Mouse (Mus musculus) heart, adult 2 months (tissue): ENCODE results near the gene Gm10775. TPM values are rescaled to one million over a fixed set of nuclear protein-coding genes. Genes with fewer than 3 reads are reported as not detected.

Experiments used
- DNase-seq, 2 experiments: peaks; one replicate each; pipeline ENCODE4 v3.0.0; 2021
- H3K27ac ChIP-seq: fragments of 200-600 bp; 2 replicates; pipeline ENCODE4 v1.8.1; 2022
- H3K27me3 ChIP-seq: fragments of 200-500 bp; 2 replicates; pipeline ENCODE4 v1.6.1; 2012; ENCODE audit warnings: mild to moderate bottlenecking, low read length, inconsistent platforms, mixed read lengths; ENCODE audit not compliant: control insufficient read depth, insufficient read depth
- H3K36me3 ChIP-seq: fragments of 200-500 bp; 2 replicates; pipeline ENCODE4 v1.6.1; 2012; ENCODE audit warnings: low read length, inconsistent platforms; ENCODE audit not compliant: control insufficient read depth, insufficient read depth
- H3K4me1 ChIP-seq: fragments of 200-500 bp; 2 replicates; pipeline ENCODE4 v1.6.1; 2011; ENCODE audit warnings: low read length; ENCODE audit not compliant: control insufficient read depth, insufficient read depth
- H3K4me3 ChIP-seq: fragments of 200-600 bp; 2 replicates; pipeline ENCODE4 v1.8.1; 2022
- H3K79me2 ChIP-seq: fragments of 200-500 bp; replicated peaks from 2 replicates; pipeline ENCODE4 v1.6.1; 2012; ENCODE audit warnings: mild to moderate bottlenecking, inconsistent platforms, low read length, moderate library complexity, mixed read lengths; ENCODE audit not compliant: control insufficient read depth, insufficient read depth
- H3K9ac ChIP-seq: fragments of 200-500 bp; 2 replicates; pipeline ENCODE4 v1.6.1; 2012; ENCODE audit warnings: low read depth, mild to moderate bottlenecking, control low read depth, inconsistent platforms, low read length, mixed read lengths
- CTCF ChIP-seq: fragments of 200-600 bp; IDR thresholded peaks from 2 replicates; pipeline ENCODE4 v1.8.1; 2022; ENCODE audit warnings: antibody characterized with exemption, mild to moderate bottlenecking, moderate library complexity
- EP300 ChIP-seq: fragments of 200-500 bp; IDR thresholded peaks from 2 replicates; pipeline ENCODE4 v1.6.1; 2011; ENCODE audit warnings: low read depth, low read length, control low read depth; ENCODE audit not compliant: insufficient read depth
- POLR2A ChIP-seq: fragments of 200-500 bp; IDR thresholded peaks from 2 replicates; pipeline ENCODE4 v1.6.1; 2011; ENCODE audit warnings: mild to moderate bottlenecking, low read depth, low read length, control low read depth; ENCODE audit not compliant: insufficient read depth
- WGBS: fragments of 180-500 bp; shearing (Covaris S2); methylation state at CpG from one replicate; pipeline ENCODE4 v1.1.7; 2018; 5-methylcytosine and 5-hydroxymethylcytosine counted together
- intact Hi-C: fragments of 180-260 bp; cut with DNase I; formaldehyde crosslinking; loops from one replicate; pipeline ENCODE4 v1.15.1; 2025
- polyA plus RNA-seq: library from polyadenylated mRNA; depleted of rRNA; stranded (reverse); fragments of >200 nt; gene quantifications from 2 replicates; pipeline ENCODE4 v1.2.3, GENCODE M21; 2012
- total RNA-seq, 2 experiments: library from RNA; stranded (reverse); gene quantifications; 2 replicates each; pipeline ENCODE4 v1.2.3; 2021

The Gm10775 gene
- total and polyA plus RNA-seq, 3 experiments = not detected

DNA sequence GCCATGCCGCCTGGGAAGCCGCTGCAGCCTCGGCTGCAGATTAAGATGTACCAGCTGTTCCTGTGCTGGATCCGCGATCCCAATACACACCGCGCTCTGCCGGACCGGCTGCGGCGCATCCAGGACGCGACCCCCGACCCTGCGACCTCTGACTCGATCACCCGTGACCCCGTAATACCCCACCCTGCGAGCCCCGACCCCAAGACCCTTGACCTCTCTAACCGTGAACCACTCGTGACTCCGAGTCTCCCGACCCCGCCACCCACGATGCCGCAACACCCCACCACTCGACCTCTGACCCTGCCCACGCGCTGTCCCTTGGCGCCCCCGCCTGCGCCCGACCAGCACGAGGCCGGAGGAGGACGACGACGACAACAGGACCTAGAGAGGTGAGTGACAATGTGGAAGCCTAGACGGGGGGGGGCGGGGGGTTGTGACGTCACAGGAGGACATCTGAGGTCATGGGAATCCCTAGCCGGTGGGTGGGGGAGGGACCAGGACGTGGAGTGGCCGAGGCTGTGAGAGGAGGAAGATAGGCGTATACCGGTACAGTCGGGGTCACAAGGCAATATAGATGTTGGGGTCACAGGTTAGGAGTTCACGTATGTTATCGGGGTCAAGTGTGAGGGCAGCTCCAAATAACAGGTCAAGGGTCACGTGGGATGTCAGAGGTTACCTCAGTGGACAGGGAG, 17.6 kb upstream of the Gm10775 start:
- TF ChIP-seq EP300 = no peak
- H3K36me3 ChIP-seq = no peaks in the 10 kb centered on the region
- no peaks in the 10 kb centered on the region for H3K79me2 ChIP-seq
- intact Hi-C loops = loop anchor here (1.0 to 10.0 kb wide), 3 partner anchors 37 to 797 kb away; partner anchors contain the start of genes Mfsd14b and Zfp369
- H3K27me3 ChIP-seq = no peaks in the 10 kb centered on the region
- H3K4me3 ChIP-seq = peak overlapping the region; percentile 78
- H3K27ac ChIP-seq = peak overlapping the region; percentile 94
- DNase-seq = no peak
- H3K9ac ChIP-seq = peak overlapping the region; percentile 69
- H3K4me1 ChIP-seq = peaks cover 2% of the 10 kb centered on the region; the same call in 1 of the 2 replicates
- WGBS = 1% methylated on average over 51 of the region's 51 CpGs

DNA sequence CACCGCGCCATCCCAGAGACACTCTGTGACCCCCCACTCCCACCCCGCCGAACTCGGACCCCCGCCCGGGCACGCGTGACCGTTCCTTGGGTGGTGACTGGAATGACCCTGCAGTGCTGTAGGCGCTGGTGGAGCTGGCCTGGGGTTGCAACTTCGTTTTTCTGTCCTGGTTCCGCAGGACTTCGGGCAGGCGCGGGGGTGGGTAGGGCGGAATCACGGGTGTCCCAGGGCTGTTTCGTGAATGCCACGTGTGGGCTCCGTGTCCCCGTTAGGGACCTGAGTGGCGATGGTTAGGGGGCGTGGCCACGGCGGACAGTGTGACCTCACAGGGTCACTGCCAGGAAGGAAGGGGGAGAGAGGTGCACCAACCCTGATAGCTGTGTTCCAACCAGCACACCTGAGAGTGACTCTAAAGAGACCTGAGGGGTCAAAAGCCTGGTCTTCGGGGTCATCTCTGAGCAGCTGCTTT, 17.0 kb upstream of the Gm10775 start:
- no peak for DNase-seq
- peak overlapping the region; percentile 78 for H3K4me3 ChIP-seq
- H3K36me3 ChIP-seq = no peaks in the 10 kb centered on the region
- intact Hi-C loops = loop anchor here (10.0 kb wide), 1 partner anchor 798 kb away; no protein-coding TSS in a partner anchor
- no peak overlapping the region; the same call in 1 of the 2 replicates for H3K9ac ChIP-seq
- no peak for TF ChIP-seq POLR2A
- no peak for TF ChIP-seq EP300
- no peak for TF ChIP-seq CTCF
- H3K79me2 ChIP-seq = no peaks in the 10 kb centered on the region
- 24% methylated on average over 27 of the region's 27 CpGs for WGBS
- H3K27me3 ChIP-seq = no peaks in the 10 kb centered on the region
- peaks cover 2% of the 10 kb centered on the region; the same call in 1 of the 2 replicates for H3K4me1 ChIP-seq
- H3K27ac ChIP-seq = no peak overlapping the region

GRCm38 (mm10) chr13:65243273-65243672, 16.1 kb upstream of the Gm10775 start:
- Histone ChIP-seq H3K36me3 (no peaks in the 10 kb centered on the region), H3K9ac (no peak overlapping the region), H3K4me3 (no peak overlapping the region), H3K79me2 (no peaks in the 10 kb centered on the region), H3K27me3 (no peaks in the 10 kb centered on the region), H3K4me1 (peaks cover 2% of the 10 kb centered on the region; the same call in 1 of the 2 replicates), H3K27ac (no peak overlapping the region)
- WGBS = 93% methylated on average over 4 of the region's 4 CpGs
- TF ChIP-seq CTCF = peak; percentile 54
- no peak for TF ChIP-seq EP300
- intact Hi-C loops = loop anchor here (10.0 kb wide), 1 partner anchor 798 kb away; no protein-coding TSS in a partner anchor
- no peak for DNase-seq

GRCm38 (mm10) chr13:65258175-65258954, 974 bp upstream of the Gm10775 start:
- Histone ChIP-seq H3K27me3 (peaks cover 5% of the 10 kb centered on the region; the same call in 1 of the 2 replicates), H3K4me1 (no peaks in the 10 kb centered on the region), H3K79me2 (no peaks in the 10 kb centered on the region), H3K4me3 (peak overlapping the region; percentile 6; the same call in 1 of the 2 replicates), H3K36me3 (no peaks in the 10 kb centered on the region), H3K27ac (no peak overlapping the region), H3K9ac (no peak overlapping the region)
- WGBS = 18% methylated on average over 35 of the region's 36 CpGs
- TF ChIP-seq CTCF (no peak), POLR2A (no peak), EP300 (no peak)
- intact Hi-C loops = no loop called here
- peak in 1 of 2 experiments; percentile 31 for DNase-seq

GRCm38 (mm10) chr13:65262086-65262485, 2.7 kb downstream of the Gm10775 start:
- intact Hi-C loops = no loop called here
- no peaks in the 10 kb centered on the region for H3K79me2 ChIP-seq
- no peak overlapping the region for H3K9ac ChIP-seq
- no peak overlapping the region for H3K27ac ChIP-seq
- no peaks in the 10 kb centered on the region for H3K36me3 ChIP-seq
- H3K27me3 ChIP-seq = peaks cover 5% of the 10 kb centered on the region; the same call in 1 of the 2 replicates
- DNase-seq = no peak
- no peak overlapping the region for H3K4me3 ChIP-seq
- TF ChIP-seq CTCF = no peak
- no peak for TF ChIP-seq POLR2A
- no peak for TF ChIP-seq EP300
- WGBS = 98% methylated on average over 5 of the region's 5 CpGs
- H3K4me1 ChIP-seq = no peaks in the 10 kb centered on the region
